Mouse (Mus musculus): ENCODE data around the gene Zdhhc12. TPM values are rescaled to one million over a fixed set of nuclear protein-coding genes. Genes with fewer than 3 reads are reported as not detected.
"Not testable (repeated sequence)": the region's sequence is repeated elsewhere in the genome, so short reads cannot be mapped to it uniquely, and the experiment has no call there.

Zdhhc12 gene
- total RNA-seq, 2 experiments from 2014 or later, result 3.4 to 4.2 TPM

DNA sequence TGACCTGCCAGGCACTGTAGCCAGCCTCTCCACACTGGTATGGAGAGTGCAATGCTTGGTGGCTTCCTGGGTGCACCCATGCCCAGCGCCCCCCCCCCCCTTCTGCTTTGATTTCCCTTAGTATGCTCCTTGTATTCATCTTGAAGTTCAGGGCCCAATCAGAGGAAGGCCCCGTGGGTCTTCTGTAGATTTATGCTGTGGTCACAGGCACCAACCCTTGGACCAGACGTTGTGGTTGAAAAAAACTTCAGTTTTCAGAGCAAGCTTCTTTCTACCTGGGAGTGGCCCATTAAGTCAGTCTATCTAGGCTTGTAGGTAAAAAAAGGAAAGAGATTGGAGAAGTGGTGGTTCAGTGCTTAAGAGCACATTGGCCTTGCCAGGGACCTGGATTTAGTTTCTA is 29.7 kb downstream of the Zdhhc12 start:
- no peak for DNase-seq

- no peak for DNase-seq
Observed at GRCm38 (mm10) chr2:30063235-30063634, 30.2 kb downstream of the Zdhhc12 start.

DNA sequence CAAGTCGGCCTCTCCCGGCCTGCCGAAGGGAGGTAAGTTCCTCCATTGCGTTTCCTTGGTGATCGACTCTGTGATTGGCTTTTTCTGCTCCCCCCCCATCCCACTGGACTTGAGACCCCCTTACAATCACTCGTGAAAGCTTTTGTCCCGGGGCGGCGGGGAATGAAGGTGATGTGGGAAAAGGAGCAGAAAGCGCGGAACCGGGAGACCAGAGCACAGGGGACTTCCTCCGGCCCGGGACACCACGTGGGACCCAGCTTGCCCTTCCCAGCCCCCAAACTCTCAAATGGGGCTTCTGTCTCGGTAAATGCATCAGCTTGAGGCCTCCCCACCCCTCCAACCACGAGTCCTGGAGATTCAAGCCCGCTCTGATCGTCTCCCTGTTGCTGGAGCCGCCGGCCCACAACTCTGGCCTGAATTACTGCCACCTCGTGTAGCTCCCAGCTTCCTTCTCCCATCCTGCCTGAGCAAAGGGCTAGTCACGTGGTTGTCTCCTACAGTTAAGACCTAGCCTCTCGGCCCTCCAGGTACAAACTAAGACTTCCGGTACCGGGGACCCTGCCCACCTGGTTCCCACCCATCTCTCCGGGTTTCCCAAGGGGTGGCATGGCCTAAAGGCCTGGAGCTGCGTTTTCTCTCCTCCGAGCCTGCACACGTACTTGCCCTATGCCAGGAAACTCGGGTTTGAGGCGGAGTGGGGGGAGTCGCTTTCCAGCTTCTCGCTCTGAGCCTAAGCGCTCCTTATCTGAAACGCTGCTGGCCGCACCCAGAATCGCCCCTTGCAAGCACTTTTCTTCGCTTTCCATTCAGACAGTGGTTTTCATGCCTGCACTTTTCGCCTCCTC is 31.0 kb downstream of the Zdhhc12 start:
- DNase-seq, result peak; percentile 47

- peak; percentile 39 for DNase-seq
Observed at GRCm38 (mm10) chr2:30061215-30062166, 32.0 kb downstream of the Zdhhc12 start.

GRCm38 (mm10) chr2:30058418-30058817 is 35.0 kb downstream of the Zdhhc12 start:
- DNase-seq, result no peak

DNA sequence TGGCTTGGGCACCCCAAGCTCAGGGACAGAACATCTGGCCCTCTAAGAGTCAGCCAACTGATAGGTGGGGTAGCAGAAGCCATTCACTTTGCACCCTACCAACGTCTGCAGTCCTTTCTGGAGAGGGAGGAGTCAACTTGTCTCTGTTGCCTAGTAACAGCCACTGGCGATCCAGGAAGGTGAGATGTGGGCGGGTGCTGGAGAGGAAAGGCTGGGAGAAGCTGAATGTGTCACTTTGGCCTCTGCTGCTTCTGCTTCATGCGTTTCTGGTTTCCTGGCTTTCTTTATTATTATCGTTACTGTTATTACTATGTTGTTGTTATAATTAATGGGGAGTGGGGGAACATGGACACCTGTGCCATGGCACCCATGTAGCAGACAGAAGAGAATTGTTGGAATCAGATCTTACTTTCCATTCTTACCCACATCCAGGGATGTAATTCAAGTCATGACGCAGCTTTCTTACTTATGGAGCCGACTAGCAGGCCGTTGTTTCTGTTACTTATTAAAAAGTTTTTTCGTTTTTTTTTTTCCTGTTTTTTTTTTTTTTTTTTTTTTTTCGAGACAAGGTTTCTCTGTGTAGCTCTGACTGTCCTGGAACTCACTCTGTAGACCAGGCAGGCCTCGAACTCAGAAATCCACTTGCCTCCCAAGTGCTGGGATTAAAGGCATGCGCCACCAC is 36.1 kb downstream of the Zdhhc12 start, which contains the start of gene Set:
Gene Set (plus strand): TSS at position 156 of the 682 bp plus-strand sequence.
- no peak for DNase-seq

DNA sequence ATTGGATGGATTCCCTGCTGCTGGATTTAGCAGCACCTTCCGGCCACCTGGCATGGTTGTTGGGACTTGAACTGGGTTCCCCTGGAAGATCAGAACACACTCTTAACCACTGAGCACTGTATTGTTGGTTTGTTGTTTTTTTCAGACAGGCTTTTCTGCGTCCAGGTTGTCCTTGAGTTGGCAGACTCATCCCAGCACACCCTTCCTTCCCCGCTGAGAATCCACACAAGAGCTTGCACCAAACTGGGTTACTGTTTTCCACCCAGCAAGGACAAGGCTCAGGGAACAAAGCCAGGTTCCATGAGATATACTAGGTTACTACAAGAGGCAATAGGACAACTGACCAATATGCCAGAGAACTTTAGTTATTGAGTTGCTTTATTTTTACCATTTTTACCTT is 36.7 kb downstream of the Zdhhc12 start:
- DNase-seq, result no peak

GRCm38 (mm10) chr2:30055310-30055709 is 38.1 kb downstream of the Zdhhc12 start:
- DNase-seq, result not testable (repeated sequence)

DNA sequence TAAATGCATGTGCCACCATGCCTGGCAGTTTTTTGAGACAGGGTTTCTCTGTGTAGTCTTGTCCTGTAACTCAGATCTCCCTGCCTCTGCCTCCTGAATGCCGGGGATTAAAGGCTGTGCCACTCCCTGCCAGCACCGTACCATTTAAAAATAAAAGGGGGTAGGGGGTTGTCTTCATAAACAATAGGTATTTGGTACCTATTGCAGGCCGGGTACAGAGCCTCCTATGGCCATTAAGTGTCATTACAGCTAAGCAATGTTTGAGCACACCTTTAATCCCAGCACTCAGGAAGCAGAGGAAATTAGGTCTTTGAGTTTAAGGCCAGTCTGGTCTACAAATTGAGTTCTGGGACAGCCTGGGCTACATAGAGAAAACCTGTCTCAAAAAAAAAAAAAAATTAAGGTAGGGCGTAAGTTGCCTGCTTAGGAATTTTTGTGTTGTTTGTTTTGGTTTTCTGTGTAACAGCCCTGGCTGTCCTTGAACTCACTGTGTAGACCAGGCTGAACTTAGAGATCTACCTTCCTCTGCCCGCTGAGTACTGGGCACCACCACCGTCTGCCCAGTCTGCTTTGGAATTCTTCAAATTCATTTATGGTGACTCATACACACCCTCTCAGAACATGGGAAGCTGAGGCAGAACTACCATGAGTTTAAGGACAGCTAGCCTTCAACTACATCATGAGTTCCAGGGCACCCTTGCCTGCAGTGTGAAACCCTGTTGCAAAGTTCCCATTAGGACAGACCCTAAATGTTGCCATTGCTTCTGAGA is 41.3 kb downstream of the Zdhhc12 start:
- DNase-seq, result no peak

DNA sequence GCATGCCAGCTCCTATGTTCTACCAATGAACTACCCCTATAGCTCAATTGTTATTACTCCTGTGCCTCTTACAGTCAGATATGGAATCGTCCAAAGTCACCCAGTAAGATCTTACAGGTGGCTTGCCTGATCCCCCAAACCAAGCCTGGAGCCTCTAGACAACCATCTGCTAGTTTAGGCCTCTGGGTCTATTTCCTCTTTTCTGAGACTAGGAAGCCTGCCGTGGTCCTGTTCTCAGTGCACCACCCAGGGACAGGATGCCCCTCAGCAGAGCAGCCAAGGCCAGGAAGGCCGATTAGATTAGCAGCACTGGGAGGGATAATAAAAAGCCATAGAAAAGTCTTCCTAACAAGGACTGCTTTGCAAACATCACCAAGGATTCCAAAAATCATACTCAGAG is 43.6 kb downstream of the Zdhhc12 start:
- no peak for DNase-seq

DNA sequence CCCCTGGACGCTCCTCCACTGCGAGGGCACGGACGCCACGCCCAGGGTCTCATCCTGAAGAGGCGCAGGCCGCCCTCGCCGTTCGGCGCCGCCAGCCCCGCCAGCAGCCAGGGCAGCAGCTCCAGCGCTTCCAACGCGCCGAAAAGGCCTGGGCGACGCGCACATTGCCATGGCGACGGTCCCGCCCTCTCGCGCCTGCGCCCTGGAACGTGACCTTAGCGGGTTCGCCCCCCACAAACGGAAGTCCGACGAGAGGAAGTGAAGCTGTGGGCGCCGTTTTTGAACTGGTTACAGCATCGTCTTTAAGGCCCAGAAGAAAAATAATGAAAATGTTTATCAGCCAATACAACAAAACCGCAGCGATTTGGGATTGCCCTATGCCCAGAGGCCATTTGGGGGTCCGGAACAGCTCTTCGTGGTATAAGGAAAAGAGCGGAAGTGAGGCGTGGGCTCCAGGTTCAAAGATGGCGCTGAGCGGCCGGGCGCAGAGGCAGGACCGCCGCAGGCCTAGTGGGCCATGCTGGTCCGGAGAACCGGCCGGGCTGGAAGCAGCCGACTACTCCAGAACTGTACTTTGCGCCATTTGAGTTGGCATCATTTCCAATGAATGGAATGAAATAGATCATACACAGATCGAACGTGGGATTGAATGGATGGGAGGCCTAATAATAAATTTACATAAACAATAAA is 44.6 kb downstream of the Zdhhc12 start, which contains the start of gene Wdr34:
Gene Wdr34 (minus strand): TSS at position 183 of the 690 bp plus-strand sequence.
- peak; percentile 98 for DNase-seq

DNA sequence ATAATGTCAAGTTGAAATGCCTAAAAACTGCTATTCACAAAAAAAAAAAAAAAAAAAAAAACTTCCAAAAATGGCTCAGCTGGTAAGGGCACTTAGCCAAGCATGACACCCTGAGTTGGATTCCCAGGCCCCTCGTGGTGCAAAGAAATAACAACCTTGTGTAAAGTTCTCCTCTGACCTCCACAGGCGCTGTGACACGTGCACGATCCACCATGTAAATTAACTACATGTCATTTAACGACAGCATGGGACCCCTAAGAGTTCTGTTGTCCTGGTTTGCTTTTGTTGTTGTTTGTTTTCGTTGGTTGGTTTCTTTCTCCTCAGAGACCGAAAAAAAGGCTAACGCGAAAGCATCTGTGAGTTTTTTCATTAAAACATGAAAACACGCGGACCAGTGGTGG is 45.3 kb downstream of the Zdhhc12 start:
- DNase-seq, result no peak

- DNase-seq, result no peak
Observed at GRCm38 (mm10) chr2:30047127-30047526, 46.3 kb downstream of the Zdhhc12 start.

DNA sequence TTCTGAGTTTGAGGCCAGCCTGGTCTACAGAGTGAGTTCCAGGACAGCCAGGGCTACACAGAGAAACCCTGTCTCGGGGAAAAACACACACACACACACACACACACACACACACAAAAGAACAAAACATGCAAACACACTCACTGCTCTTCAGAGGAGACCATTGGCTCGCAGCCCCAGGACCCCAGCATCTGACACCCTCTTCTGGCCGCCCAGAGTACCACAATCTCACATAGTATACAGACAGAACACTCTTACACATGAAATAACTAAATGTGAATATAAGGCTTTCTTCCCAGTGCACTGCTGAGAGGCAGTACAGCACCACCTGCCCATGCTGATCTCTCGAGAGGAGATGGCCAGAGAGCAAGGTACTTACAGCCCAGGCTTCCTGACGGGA is 48.9 kb downstream of the Zdhhc12 start:
- no peak for DNase-seq

DNA sequence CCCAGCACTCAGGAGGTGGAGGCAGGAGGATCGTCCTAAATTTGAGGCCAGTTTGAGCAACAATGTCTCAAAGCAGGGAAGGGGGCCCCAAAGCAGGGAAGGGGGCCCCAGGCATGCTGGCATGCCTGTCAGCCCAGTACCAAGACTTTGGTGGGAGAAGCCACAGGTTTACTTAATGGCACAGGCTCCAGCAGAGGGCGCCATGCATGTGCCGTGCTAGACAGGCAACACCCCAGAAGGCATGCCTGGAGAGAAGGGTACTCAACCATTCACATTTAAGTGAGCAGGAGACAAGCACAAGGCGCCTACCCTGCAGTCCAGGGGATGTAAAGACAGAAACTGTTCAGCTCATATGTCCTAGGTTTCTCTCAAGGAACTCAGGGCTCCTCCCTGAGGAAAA is 51.0 kb downstream of the Zdhhc12 start:
- peak; percentile 89 for DNase-seq

Other genes with a start within 250 kb of the Zdhhc12 start
- gene Cercam, start 224.5 kb downstream of the Zdhhc12 start, total RNA-seq (2021), result 10 to 100 TPM; 28.3 to 39.0 TPM
- 10 to 100 TPM; 21.3 to 29.7 TPM for gene Odf2, start 204.4 kb downstream of the Zdhhc12 start, total RNA-seq (2021)
- gene Gle1, start 158.2 kb downstream of the Zdhhc12 start, total RNA-seq (2021), result 10 to 100 TPM; 20.9 to 21.7 TPM
- 100 to 1,000 TPM; 103 to 127 TPM for gene Sptan1, start 128.1 kb downstream of the Zdhhc12 start, total RNA-seq (2021)
- 1 to 10 TPM; 4.7 to 5.4 TPM for gene Wdr34, start 44.8 kb downstream of the Zdhhc12 start, total RNA-seq (2021)
- 100 to 1,000 TPM; 128 to 134 TPM for gene Set, start 36.3 kb downstream of the Zdhhc12 start, total RNA-seq (2021)
- gene Pkn3, start 16.0 kb downstream of the Zdhhc12 start, total RNA-seq (2021), result 1 to 10 TPM; 4.5 to 8.3 TPM
- gene Zer1, start 30.9 kb upstream of the Zdhhc12 start, total RNA-seq (2021), result 10 to 100 TPM; 18.9 to 21.7 TPM
- 10 to 100 TPM; 14.0 to 18.0 TPM for gene Tbc1d13, start 40.1 kb upstream of the Zdhhc12 start, total RNA-seq (2021)
- gene Endog, start 77.8 kb upstream of the Zdhhc12 start, total RNA-seq (2021), result 10 to 100 TPM; 31.1 to 36.6 TPM
- gene Spout1, start 84.8 kb upstream of the Zdhhc12 start, total RNA-seq (2021), result 1 to 10 TPM; 7.4 to 7.6 TPM
- gene Kyat1, start 112.2 kb upstream of the Zdhhc12 start, total RNA-seq (2021), result 10 to 100 TPM; 13.6 to 16.0 TPM
- 10 to 100 TPM; 21.2 to 22.1 TPM for gene Lrrc8a, start 144.1 kb upstream of the Zdhhc12 start, total RNA-seq (2021)
- gene Gm28035, start 146.9 kb upstream of the Zdhhc12 start, total RNA-seq (2021), result under 1 TPM; 0.42 to 0.86 TPM
- 10 to 100 TPM; 11.3 to 12.4 TPM for gene Phyhd1, start 172.6 kb upstream of the Zdhhc12 start, total RNA-seq (2021)
- not detected for gene Gm28038, start 187.4 kb upstream of the Zdhhc12 start, total RNA-seq (2021)
- 10 to 100 TPM; 17.3 to 18.3 TPM for gene Dolk, start 192.7 kb upstream of the Zdhhc12 start, total RNA-seq (2021)
- gene Nup188, start 192.7 kb upstream of the Zdhhc12 start, total RNA-seq (2021), result 10 to 100 TPM; 15.9 to 18.1 TPM

Data from gastrocnemius, postnatal 10 days (tissue).